Mouse (Mus musculus): ENCODE data around the gene Cdc25a.

Gene Cdc25a

DNA sequence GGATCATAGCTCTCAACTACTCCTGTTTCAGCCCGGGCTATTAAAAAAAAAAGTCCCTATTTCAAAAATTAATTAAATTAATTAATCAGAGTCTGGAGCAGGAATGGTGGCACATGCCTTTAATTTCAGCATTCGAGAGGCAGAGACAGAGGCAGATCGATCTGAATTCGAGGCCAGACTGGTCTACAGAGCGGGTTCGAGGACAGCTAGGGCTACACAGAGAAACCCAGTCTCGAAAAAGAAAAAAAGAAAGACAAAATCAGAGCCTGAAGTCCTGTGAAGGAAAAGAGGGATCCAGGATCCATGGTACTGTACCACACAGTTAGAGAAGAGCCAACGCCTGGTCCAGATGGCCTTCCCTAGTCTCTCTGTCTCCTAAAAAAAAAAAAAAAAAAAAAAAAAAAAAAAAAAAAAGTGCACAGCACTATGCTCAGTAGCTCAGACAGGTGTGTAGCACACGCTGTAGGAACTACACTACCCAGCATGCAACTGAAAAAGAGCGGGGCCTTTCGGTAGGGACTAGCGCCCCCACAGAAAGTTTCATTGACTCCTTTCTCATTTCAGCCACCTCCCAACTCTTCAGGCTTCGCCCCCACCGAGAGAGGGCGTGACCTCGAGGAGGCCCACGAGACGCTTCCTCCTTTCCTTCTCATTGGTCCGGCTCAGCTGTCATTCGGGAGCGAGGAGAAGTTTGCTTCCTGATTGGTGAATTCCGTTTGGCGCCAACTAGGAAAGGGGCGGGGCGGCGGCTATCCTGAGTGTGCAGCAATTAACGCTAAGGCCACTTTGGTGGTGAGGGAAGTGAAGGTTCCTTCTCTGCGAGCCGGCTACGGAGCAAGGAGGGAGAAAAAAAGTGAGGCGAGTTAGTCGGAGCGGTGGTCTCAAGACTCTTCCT is at the start of gene Cdc25a:
Gene Cdc25a (plus strand): TSS at position 783 of the 895 bp plus-strand sequence.
- DNase-seq (ENCODE audit: low read depth, low spot score), result peak; percentile 100

GRCm38 (mm10) chr9:109825739-109826138 is 49.6 kb upstream of the Cdc25a start:
- DNase-seq (ENCODE audit: low read depth, low spot score), result no peak

DNA sequence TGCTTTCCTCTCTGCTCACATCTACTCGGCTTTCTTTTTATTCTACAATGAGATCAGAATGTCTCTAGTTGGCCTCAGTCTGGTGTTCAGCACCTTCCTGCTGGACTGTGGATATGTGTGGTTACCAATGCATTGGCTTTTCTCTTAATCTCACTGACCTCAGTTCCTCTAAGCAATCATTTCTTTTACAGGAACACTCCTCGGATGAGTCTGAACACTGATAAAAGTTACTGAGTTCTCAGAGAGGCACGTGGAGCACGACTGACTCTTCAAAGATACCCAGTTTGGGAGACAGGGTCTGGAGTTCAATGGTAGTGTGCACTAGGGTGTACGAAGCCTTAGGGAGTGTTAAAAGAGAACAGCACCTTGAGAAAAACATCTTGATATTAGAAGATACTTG is 49.2 kb upstream of the Cdc25a start:
- no peak for DNase-seq (ENCODE audit: low read depth, low spot score)

DNA sequence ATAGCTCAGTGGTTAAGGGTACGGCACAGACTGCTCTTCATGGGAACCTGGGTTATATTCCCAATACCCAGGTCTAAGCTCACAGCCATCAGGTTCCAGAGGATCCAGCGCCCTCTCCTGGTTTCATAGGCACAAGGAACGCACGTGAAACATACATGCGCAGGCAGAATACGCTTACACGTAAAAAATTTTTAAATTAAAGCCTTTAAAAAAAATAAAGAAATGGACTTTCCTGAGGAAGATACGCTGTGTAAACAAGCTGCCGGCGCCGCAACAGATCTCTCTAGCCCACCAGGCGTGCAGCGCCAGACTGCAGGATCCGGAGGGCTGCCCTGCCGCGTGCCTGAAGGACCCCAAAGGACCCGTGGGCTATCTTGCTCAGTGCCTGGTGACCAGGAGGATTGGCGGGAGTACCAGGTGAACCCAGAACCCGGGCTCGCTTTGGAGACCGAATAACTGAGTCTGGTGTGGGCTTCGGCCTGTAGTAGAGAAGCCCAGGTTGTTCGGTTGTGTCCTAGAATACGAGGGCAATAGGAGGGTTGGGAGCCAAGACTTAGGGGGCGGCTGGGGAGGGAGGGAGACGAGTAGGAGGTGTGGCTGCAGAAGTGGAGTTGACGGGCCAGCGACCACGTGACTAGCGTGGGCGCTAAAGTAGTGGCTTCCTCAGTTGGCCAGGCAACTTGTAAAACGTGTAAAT is 42.8 kb upstream of the Cdc25a start, which contains the start of gene Nme6:
Gene Nme6 (plus strand): TSS at position 359 of the 697 bp plus-strand sequence.
- peak; percentile 93 for DNase-seq (ENCODE audit: low read depth, low spot score)

DNA sequence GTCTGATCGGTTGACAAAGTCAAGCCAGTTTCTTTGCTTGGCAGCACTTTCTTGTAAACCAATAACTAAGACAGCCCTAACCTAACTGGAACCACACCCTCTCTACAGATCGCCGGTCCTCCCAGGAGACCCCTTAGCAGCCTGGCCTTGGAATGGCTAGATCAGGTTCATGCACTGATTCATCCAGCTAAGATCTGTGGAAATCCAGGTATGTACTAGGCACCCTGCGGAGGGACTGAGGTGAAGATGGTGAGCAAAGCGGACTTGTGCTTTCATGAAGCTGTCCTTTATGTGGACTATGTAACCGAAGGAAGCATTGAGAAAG is 42.3 kb upstream of the Cdc25a start:
- no peak for DNase-seq (ENCODE audit: low read depth, low spot score)

DNA sequence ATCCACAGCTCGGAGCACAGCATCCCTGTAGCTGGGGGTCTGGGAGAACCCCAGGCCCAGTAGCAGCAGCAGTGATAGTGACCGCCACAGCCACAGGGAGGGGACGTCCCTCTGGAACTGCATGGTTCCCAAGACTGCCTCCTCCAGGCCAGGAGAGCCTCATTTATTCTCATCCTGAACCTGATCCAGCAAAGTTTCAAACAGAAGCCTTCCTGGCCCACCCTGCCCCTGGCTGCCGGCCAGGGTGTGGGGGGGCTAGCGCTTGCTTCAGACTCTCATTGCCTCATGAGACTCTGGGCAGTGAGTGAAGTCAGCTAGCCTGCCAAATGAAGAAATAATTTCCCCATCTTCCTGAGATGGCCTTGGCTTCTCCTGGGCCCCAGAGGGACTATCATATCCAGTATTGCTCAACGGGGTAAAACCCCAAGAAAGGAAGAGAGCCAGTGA is 26.0 kb upstream of the Cdc25a start, which contains the start of gene Camp:
Gene Camp (minus strand): TSS at position 306 of the 447 bp plus-strand sequence.
- no peak for DNase-seq (ENCODE audit: low read depth, low spot score)

DNA sequence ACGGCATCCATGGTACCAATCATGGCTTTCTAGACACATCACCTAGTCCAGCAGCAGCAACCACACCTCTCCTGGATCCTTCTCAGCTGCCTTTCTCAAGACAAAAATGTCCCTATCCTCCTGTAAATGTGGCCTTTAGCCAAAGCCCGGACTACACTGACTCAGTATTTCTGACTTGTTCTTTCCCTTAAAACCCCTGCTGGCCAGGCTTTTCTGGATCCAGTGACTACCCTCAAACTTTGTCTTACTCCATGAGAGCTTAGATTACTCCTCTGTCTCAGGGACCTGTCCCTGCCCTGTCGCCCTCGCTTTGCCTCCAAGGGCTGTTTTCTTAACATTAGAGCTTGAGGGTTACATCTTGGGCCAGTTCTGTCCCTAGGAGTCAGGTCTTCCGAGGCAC is 25.3 kb upstream of the Cdc25a start:
- no peak for DNase-seq (ENCODE audit: low read depth, low spot score)

GRCm38 (mm10) chr9:109854341-109854740 is 21.0 kb upstream of the Cdc25a start:
- no peak for DNase-seq (ENCODE audit: low read depth, low spot score)

- no peak for DNase-seq (ENCODE audit: low read depth, low spot score)
These were observed 19.4 kb upstream of the Cdc25a start for GRCm38 (mm10) chr9:109855947-109856346.

GRCm38 (mm10) chr9:109862397-109863044 is 12.9 kb upstream of the Cdc25a start:
- peak; percentile 88 for DNase-seq (ENCODE audit: low read depth, low spot score)

DNA sequence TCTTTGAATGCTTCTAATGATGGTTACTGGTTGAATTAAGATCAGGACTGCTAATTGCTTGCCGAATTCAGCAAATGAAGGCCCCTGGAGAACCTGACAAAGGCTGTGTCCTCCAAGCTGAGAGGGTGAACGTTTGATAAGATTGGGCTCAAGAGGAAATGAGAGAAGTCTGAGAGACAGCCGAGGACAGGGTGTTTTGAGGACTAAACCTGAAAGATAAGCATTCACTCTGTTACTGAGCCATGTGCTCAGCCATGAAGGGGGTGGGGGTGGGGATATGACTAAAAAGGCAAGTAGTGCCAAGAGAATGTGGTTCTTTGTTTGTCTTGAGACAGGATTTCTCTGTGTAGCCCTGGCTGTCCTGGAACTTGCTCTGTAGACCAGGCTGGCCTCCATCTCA is 12.3 kb upstream of the Cdc25a start:
- no peak for DNase-seq (ENCODE audit: low read depth, low spot score)

GRCm38 (mm10) chr9:109866218-109866617 is 9.2 kb upstream of the Cdc25a start:
- DNase-seq (ENCODE audit: low read depth, low spot score), result no peak

DNA sequence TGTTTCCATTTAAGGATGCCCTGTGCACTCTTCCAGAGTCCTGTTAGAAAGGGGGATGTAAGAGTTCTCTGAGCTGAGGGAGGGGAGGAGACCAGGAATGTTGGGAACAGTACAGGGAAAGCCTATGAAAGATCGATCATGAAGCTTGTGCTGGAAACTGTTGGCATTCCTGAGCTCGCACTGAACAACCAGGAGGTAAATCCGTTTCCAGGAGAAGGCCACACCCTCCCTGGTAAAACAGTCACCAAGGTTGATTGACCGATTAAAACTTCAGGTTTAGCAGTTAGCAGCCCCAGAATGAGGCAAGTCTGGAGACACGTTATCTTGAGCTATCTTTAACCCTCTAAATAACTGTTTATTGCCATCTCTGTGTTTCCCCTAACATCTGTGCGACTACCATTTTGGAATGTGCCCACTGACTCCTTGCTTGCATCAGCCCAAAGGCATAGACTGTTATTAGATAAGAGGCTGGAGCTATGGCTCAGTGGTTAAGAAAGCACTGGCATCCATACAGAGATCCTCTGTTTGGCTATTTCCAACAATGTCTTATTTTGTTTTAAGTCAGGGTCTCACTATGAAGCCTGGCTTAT is 4.3 kb upstream of the Cdc25a start:
- DNase-seq (ENCODE audit: low read depth, low spot score), result peak; percentile 70

DNA sequence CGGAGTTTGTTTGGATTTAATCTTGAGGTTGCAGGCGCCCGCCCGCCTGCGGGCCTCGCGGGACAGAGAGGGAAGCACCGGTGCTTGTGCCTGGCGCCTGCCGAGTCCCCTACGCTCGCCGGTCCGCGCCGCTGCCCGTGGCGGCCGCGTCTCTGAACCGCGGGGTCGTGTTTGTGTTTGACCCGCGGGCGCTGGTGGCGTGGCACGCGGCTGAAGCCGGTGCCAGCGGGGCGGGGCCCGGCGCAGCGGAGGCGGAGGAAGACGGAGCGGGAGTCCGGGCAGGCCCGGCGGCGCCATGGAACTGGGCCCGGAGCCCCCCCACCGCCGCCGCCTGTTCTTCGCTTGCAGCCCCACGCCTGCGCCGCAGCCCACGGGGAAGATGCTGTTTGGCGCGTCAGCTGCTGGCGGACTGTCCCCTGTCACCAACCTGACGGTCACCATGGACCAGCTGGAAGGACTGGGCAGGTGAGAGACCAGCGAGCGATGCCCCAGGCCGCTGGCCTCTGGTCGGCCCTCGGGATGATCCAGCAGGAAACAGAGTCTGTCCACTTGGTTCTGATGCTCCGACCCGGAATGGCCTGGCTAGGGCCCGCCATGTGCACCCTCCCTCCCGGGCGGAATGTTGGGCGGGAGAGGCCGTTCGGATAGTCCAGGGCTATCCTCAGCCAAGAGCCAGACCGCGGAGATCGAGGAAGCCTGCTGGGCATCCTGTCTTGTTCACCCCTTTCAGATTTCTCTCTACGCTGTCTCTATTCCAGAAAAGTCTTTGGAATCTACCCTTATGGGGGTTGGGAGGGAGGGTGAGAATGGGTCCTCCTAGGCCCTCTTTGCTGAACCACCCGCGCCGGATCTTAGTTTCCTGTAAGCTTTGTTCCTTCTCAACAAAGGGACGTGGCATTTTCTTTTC is 569 bp downstream of the Cdc25a start:
- DNase-seq (ENCODE audit: low read depth, low spot score), result no peak

DNA sequence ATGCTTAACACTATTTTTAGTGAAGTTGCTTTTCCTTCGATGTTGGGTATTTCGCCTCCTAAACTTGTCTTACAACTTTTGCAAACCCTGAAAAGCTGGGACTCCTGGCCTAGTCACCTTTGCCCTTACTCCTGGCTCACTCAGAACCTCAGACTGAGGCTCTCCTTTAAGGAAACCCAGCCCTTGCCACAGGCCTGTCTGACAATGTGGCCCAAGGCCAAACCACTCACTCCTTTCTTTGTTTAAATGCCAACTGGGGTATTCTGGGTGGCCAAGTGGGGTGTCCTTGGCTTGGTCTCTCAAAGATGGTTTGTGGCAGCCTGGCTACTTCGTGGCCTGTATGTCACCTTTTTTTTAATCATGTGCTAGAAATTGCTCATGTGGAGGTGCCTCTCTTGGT is 1.4 kb downstream of the Cdc25a start:
- DNase-seq (ENCODE audit: low read depth, low spot score), result peak; percentile 40

DNA sequence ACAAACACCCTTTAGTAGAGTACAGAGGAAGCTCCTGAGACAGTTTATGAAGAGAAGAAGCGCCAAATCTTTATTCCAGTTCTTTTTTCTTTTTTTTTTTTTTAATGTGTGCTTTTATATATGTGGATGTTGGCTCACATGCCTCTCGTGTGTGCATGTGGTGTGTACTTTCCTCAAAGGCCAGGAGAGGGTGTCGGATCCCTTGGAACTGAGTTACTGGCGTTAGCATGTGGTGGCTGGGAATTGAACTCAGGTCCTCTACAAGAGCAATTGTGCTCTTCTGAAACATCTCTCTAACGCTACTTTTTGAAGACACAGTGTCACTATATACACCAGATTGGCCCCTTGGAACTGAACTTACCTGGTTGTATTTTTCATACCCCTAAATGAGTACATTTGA is 2.3 kb downstream of the Cdc25a start:
- peak; percentile 59 for DNase-seq (ENCODE audit: low read depth, low spot score)

- no peak for DNase-seq (ENCODE audit: low read depth, low spot score)
These were observed 3.9 kb downstream of the Cdc25a start for GRCm38 (mm10) chr9:109879305-109879704.

GRCm38 (mm10) chr9:109886259-109886658 is 10.9 kb downstream of the Cdc25a start:
- no peak for DNase-seq (ENCODE audit: low read depth, low spot score)

- no peak for DNase-seq (ENCODE audit: low read depth, low spot score)
These were observed 11.9 kb downstream of the Cdc25a start for GRCm38 (mm10) chr9:109887321-109887720.

DNA sequence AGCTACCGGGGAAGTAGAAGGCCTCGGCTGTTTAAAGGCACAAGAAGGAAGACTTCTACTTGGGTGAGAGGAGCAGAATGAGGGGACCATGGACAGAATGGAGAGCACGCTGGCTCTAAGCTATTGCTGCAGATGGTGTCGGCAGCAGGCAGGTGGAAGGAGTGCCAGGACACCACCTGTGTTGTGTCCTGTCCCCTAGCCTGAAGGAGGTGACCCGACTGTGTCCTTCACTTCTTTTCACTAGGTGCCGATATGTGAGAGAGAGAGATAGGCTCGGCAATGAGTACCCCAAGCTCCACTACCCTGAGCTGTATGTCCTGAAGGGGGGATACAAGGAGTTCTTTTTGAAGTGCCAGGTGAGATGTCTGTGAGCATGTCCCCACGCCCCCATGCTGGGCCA is 16.1 kb downstream of the Cdc25a start:
- DNase-seq (ENCODE audit: low read depth, low spot score), result no peak
